Mouse (Mus musculus): ENCODE measurements around the gene Klhl25.

DNA sequence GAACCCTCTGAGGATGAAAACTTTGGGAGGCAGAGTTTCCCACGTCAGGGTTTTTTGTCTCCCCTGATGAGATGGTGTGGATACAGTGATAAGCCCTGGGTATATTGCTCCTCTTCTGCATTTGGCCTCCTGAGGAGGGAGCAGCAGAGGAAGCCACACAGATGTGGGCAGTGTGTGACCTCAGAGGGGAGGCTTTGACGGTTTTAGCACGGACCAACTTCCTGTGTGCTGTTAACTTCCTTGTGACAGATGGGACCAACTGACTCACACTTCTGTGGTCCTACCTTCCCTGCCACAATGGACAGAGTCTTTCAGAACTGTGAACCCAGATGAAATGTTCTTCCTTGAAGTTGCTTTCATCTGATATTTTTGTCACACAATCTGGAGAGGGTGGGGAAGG lies 44.6 kb downstream of the Klhl25 start:
- TF ChIP-seq CTCF (IDR thresholded peaks at IDR 0.05; ENCODE audit: low read depth) (no peak), EP300 (IDR thresholded peaks at IDR 0.05; ENCODE audit: low read depth) (no peak)
